Mouse (Mus musculus) kidney, adult 9 months (tissue): ENCODE measurements around the gene Gstm5.
A peak's percentile ranks its signal among the peaks of the same experiment; 100 is the strongest.
"Not testable (repeated sequence)": the region's sequence is repeated elsewhere in the genome, so short reads cannot be mapped to it uniquely, and the experiment has no call there.

Experiments
- DNase-seq: peaks from one replicate; pipeline ENCODE4 v3.0.0; 2022

The Gstm5 gene

DNA sequence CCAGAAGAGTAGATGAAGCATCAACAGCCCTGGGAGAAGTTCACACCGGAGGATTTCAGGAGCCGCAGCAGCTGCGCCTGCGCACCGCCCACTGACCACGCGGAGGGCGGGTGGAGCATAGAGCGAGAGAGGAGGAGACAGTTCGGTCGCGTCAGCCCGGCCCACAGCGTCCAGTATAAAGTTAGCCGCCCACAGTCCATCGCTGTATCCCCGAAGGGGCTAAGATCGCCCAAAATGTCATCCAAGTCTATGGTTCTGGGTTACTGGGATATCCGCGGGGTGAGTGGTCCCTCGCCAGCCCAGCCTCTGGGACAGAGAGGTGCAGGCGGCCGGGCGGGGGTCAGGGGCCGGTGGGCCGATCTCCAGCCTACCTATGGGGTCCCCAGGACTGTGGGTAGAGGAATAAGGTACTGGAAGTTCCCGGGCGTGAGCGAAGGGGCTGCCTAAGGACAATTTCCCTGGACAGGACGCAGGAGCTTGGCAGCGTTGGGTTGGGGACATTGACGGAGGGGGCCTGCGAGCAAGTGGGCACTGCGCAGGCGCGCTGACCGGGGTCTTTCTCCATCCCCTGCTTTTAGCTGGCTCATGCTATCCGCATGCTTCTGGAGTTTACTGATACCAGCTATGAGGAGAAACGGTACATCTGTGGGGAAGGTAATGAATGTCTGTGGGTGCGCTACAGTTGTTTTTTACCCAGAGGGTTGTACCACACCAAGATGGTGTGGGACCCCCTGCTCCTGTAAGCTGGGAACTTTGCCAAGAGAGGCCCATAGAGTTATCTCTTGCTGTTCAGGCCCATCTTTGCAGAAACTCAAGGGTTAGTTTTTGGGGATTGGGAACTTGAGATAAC lies at the start of gene Gstm5:
Gene Gstm5, plus strand, starts transcription at position 102 of the 850 bp plus-strand sequence.
- peak; percentile 90 for DNase-seq

GRCm38 (mm10) chr3:107846175-107846574 lies 49.4 kb upstream of the Gstm5 start:
- no peak for DNase-seq

DNA sequence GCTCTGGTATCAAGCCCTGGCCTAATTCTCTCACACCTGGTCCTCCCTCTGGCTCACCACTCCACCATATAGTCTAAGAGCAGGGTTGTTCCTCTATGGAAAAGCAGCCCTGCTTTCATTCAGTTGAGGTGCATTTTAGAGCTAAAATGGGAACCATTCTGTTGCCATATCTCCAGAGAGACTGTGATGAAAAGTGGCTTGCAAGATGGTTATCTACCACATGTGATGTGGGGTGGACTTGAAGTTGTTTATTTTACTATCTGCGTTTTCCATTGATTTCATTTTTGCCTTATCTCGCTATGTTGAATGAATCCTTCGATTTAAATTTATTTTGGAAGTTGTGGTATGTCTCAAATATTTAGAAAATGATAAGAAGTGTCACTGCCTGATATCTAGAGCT lies 48.8 kb upstream of the Gstm5 start:
- no peak for DNase-seq

- DNase-seq = no peak
Measured at GRCm38 (mm10) chr3:107848126-107848525, 47.5 kb upstream of the Gstm5 start.

GRCm38 (mm10) chr3:107849000-107849692 lies 46.5 kb upstream of the Gstm5 start:
- DNase-seq = no peak

DNA sequence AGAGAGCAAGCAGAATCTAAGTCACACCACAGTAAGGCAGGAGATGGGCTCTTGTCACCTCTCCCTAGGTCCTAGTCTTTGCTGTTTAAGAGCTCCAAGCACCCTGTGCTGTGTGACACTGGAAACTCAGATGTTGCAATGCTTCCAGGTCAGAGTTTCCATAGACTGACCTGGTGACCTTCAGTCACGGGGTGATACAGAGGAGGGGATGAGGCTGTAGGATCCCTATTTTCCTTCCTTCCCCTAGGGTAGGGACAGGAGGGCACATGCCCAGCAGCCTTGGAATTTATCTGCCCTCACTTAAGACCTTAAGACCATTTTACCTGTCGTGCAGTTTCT lies 46.0 kb upstream of the Gstm5 start:
- no peak for DNase-seq

DNA sequence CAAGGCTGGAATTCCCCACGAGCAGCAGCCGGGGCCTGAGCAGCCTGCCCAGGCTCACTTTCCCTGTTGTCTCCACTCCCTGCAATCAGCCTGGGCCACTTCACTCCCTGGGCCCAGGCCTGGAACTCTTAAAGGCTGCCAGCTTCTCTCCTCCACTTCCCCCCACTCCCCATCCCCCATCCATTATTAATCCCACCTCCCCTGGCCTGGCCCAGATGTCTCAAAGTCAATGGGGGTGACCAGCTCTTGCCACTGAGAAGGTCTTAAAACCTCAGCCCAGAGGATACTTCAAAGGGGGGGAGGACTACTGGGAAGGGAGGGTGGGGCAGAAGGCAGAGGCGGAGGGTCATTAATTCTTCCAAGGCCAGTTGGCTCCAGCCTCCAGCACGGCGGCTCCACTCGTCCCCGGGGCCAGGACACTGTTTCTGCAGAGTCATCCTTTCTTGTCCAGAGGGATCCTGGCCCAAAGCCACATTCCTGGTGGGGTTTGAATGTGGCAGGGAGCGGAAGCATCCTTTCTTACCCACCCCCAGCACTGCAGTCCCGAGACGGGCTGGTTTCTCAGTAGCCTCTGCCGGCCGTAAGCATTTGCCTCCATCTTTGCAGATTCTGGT lies 45.1 kb upstream of the Gstm5 start:
- DNase-seq = peak; percentile 72

- no peak for DNase-seq
Measured at GRCm38 (mm10) chr3:107852786-107853185, 42.8 kb upstream of the Gstm5 start.

DNA sequence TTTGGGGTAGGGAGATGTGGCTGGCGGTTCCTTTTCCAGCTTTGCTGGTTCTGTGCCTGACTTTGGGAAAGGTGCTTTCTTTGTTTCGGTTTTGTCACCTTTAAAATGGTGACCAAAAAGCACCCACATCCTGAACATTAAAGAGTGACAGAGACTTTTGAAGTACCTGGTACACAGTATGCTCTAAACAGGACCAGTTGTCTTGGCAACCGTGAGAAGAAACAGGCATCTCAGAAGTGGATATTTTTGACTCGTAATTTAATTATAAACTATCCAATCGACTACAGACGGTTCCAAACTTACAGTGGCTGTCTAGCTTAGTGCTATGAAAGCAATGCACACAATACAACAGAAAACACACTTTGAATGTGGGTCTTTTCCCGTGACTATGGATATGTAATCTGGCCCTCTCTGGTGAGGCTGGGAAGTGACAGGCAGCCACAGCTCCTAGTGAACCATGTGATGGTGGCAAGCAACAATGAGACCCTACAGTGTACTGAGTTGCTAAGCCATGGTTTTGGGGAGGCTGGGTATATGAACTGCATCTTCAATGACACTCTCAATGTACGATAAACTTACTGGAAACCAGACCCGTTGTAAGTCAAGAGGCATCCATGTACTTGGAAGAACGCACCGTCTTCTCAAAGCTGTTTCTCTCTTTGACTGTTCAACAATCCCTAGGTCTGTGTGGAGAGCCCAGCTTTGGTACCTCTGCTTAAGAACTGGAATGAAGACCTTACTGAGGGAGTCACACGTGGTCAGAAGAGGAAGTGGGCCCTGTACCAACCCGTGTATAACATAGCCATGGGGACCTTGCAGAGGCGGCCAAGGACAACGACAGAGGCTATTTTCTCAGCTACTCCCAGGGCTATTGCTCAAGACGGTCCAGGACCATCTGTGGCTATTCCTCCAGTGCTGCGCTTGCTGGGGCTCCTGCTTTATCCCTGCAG lies 42.1 kb upstream of the Gstm5 start:
- DNase-seq = no peak

- DNase-seq = no peak
Measured at GRCm38 (mm10) chr3:107855368-107855767, 40.3 kb upstream of the Gstm5 start.

DNA sequence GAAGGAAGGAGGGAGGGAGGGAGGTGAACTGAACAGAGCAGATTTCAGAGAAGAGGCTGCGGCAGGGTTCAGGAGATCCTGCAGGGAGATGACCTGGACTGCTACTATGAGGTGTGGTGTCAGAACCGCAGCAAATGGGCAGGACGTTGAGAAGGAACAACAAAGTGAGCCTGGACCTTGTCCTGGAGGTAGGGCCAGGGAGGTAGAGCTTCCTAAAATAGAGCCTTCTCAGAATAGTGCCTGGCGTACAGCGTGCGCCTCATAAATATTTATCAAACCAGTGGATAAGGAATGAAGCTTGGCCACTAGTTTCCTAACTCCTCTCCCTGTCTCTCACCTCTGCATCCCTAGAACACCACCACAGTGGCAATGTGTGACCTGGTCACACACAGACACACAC lies 38.0 kb upstream of the Gstm5 start:
- no peak for DNase-seq

GRCm38 (mm10) chr3:107861483-107861882 lies 34.1 kb upstream of the Gstm5 start:
- not testable (repeated sequence) for DNase-seq

- DNase-seq = no peak
Measured at GRCm38 (mm10) chr3:107862471-107862870, 33.1 kb upstream of the Gstm5 start.

GRCm38 (mm10) chr3:107863471-107863870 lies 32.1 kb upstream of the Gstm5 start:
- no peak for DNase-seq

GRCm38 (mm10) chr3:107863898-107864603 lies 31.6 kb upstream of the Gstm5 start:
- DNase-seq = peak; percentile 96

DNA sequence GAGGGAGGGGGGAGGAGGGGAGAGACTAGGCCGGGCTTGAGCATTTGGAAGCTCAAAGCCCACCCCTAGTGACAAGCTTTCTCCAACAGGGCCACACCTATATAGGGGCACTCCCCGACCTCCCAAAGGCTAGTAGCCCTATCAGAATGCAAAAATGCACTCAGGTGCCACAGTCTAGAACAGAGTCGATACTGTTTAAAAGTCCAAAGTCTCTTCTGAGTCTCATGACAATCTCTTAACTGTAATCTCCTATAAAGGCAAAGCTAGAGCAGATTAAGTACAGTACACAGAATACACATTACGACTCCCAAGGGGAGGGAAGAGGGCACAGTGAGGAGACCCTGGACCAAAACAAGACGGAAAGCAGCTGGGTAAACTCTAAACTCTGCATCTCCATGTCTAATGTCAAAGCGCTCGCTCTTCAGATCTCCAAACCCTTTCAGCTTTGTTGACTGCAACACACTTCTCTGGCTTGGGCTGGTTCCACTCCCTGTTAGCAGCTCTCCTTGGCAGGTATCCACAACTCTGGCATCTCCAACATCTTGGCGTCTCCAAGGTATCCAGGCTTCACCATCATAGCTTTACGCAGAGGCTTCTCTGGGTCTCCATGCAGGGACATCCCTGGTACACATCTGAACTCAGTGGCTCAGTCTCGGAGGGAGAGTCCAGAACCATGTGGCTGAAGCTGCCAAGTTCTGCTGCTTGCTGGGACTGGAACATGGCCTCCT lies 30.1 kb upstream of the Gstm5 start:
- DNase-seq = no peak

DNA sequence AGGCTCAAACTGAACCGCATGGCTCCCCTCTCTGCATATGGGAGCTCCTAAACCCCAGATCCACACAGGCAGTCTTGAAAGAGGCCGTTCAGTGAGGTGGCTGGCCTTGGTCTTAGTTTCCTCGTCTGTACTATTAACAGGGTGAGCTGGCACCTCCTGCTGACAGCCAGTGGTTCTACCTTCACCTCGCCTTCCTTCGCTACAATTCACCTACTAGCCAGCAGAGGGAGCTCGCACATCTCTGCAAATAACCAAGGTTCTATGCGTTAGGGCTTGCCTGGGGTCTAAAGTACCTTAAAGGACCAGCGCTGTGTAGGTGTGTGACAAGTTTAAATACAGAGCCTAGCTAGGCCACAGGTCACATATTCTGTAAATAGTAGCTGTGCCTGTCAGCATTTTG lies 28.5 kb upstream of the Gstm5 start:
- DNase-seq = peak; percentile 95

DNA sequence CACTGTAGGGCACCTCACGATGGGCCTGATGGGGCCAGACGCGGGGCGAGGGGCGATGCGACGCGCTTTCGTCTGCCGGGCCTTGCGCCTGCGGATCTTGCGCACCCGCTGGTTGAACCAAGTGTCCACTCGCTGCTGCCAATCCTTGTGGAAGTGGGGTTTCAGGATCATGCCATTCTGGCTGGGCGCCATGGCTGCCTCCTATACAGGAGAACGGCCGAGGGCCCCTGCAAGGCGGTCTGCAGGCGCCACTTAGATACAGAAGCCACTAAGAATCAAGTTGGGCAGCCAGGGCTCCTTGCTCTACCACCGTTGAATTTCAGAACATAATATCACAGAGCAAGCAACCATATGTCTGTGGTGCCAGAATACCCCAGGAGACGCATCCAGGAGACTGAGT lies 27.2 kb upstream of the Gstm5 start:
- DNase-seq = no peak

DNA sequence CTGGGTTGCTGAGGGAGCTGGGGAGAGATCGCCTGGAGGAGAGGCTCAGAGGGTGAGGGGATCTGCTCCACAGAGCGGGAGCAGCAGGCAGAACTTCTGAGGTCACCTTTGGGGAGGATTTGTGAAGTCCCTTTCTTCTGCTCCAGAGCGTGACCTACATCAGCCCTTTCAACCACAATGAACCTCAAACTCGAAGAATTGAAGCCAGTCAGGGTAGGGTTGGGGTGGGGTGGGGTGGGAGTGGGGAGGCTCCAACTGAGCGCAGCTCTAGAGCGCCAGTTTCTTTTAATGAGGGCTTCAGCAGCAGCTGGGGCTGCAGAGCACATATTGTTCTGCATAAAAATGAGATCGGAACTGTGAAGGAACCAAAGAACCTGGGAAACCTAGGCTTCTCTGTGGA lies 26.5 kb upstream of the Gstm5 start:
- no peak for DNase-seq

- peak; percentile 80 for DNase-seq
Measured at GRCm38 (mm10) chr3:107869925-107870324, 25.7 kb upstream of the Gstm5 start.
